Mouse (Mus musculus): ENCODE measurements at regions not wholly inside any gene's neighbourhood (a gene's known extent, or its start where the extent isn't known, plus 50 kb on each side); places are given as distances from the start of the nearest gene placed in this dataset.
"Not testable (repeated sequence)": the region's sequence is repeated elsewhere in the genome, so short reads cannot be mapped to it uniquely, and the experiment has no call there.

DNA sequence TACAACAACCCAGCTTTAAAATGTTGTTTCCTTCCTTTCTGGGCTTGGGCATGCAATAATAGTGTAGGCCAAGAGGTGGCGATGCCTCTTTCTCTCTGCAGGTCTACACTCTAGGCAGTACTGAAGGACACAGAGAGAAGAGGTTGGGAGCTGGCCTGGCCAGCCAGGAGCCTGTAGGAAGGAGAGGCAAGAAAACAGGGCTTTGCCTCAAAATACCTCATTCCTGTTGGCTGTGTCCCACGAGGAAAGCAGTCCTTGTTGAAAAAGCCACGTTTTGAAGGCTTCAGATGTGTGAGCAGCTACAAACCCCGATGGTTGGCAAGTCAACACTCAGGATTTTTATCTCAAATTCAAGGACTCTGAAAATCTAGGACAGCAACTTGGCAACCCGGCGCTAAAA lies 90.9 kb upstream of the Max start:
- DNase-seq, result peak; percentile 56

DNA sequence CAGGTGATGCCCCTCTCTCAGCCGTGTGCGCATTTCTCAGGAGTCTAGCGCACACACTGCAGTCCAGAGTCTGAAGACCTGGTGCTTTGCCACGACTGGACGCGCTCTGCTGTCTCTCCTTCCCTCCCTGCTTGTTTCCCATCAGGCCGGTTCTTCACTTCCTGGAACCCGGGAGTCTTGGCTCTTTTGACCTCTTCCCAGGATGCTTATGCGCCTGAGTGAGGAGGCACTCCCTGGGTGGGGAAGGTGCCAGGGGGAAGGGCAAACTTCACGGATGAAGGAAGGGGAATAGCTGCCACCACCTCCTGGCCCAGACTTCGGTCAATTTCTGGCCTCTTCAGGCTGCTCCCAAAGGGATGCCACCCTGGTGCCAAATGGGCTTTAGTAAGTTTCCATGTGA lies 86.4 kb upstream of the Max start:
- peak; percentile 28 for DNase-seq

DNA sequence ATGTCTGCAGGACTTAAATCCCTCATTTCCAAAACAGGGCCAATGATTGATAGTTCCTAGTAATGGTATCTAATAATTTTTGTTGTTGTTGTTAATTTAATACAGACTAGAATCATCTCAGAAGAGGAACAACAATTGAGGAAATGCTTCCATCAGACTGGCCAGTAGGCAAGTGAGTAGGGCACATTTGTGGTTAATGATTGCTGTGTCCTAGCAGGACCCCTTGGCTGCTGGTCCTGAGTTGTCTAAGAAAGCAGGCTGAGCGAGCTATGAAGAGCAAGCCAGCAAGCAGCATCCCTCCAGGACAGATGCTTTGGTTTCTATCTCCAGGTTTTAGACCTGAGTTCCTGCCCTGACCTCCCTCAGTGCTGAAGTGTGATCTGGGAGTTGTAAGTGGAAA lies 85.3 kb upstream of the Max start:
- DNase-seq, result no peak

DNA sequence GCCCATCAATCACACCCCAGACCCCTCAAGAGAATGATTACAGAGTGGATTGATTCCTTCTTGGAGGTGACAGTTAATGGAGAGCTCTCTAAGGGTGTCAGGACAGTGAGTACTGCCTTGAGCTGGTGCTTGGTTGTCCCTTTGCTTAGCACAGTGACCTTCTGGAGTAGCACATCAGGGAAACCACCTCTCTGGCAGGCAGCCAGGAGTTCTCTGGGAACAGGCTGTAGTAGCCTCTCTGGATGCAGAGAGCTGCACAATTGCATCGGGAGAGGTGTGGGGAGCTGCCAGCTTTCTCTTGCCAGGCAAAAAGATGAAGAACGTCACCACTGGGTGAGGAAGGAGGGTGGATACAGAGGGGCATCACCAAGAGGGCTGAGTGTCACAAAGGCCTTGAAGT lies 84.0 kb upstream of the Max start:
- DNase-seq, result peak; percentile 57

DNA sequence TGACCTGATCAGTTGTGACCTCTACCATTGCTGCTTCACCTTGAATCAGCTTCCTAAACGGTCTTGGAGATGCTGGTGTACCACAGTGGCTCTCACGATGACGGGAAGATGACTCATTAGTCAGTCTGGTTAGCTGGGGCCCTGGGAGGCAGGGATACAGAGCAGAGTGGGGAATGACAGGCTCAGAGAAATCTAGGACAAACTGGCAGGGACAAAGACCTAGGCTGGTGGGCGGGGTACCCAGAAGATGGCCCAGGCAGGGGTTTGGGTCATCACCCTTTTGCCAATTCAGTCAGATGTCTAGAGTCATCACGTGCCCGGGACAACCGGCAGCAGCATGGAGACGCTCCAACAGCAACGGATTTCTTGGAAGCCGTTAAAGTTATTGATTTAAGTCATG lies 83.4 kb upstream of the Max start:
- no peak for DNase-seq

DNA sequence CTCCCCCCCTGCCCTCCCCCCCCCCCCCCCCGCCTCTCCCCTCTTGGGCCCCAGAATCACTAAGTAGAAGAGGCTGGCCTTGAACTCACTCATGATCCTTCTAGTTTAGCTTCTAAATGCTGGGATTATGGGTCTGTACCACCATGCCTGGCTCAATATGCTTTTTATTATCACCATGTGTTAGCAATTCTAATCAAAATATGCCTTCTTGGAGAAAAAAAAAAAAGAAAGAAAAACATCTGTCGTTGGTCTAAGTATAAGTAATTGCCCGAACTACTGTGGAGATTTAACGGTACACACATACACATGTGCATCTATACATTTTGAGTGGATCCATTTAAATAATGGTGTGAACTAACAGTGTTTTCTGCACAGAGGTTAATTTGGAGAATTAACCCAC lies 80.4 kb upstream of the Max start:
- DNase-seq, result no peak

DNA sequence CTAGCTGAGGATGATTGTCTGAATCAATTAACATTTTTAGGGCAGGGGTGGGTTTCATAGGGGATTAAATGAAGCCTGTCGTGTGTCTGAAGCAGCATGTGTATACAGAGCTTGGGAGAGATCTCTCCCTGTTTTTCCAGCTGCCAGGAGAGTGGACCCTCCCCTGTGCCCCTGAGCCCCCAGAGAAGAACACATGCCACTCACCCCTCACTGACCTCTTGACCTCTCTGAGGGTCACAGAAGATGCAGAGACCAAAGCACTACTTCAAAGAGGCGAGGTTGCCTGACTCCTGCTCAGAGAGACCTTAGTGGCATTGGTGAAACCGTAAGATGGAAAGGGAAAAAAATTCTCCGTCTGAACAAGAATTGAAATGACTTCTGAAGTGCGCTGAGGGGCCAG lies 79.1 kb upstream of the Max start:
- no peak for DNase-seq

DNA sequence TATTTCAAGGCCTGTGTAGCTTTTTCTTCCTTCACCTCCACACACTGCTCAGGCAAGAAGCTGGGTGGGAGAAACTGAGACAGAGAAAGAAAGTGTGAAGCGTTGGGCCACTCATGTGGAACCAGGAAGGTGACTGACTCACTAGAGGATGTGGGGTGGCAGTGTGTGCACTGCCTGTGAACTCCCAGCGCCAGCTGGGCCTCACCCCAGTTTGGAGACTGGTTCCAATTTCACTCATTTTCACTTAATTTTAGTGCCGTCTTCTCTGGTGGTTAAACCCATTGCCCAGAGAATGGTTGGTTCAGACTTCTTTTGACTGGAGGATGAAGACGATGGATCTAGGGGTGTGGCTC lies 77.9 kb upstream of the Max start:
- no peak for DNase-seq

DNA sequence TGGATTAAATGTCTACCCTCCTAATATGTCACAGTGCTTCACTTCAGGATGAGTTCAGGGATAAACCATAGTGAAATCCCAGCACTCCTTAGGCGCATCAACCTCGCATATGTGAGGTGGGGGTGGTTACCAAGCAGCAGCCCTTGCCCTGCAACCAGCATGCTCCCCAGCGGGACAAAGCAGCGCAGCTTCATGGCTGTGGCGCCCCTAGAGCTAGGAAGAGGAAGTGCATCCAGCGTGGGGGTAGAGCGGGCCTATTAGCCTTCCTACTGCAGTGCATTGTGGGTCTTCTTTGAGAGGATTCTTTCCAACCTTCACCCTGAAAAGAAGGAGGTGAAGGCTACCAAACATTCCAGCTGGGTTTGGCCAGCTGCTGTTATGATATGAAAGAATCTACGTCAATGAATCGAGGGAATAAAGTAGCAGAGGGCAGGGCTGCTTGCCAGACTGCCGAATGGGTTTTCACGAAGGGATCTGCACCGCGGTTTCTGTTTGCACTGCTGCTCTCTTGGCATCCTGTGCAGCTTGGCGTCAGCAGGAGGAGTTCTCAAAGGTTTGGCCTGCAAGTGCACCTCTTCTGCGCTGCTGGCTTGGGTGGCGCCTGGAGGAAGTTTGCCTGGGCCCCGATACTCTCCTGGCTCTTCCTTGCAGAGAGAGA lies 77.4 kb upstream of the Max start:
- no peak for DNase-seq

DNA sequence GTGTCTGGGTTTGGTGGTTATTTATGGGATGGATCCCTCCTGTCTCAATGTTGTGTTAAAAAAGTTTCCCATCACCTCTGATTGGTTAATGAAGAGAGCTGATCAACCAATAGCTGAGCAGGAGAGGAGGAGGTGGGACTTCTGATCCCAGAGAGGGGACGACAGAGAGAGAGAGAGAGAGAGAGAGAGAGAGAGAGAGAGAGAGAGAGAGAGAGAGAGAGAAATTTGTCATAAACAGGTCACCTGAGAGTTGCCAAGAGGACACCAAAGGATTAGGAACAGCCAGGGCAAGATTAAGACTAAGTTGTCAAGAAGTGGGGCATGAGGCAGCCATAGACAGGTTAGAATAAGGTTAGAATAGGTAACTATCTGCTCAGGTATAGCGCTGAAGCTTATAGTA lies 73.7 kb upstream of the Max start:
- DNase-seq, result no peak

DNA sequence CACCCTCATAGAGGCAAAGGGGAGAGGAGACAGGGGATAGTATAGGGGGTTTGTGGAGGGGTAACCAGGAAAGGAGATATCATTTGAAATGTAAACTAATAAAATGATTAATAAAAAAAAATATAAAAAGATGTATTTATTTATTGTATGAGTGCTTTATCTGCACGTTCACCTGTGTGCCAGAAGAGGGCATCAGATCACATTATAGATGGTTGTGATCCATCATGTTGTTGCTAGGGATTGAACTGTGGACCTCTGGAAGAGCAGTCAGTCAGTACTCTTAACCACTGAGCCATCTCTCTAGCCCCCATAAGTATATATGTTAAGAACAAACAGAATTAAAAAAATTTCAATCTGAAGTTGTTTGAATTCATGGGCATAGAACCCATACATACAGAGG lies 69.4 kb upstream of the Max start:
- no peak for DNase-seq

DNA sequence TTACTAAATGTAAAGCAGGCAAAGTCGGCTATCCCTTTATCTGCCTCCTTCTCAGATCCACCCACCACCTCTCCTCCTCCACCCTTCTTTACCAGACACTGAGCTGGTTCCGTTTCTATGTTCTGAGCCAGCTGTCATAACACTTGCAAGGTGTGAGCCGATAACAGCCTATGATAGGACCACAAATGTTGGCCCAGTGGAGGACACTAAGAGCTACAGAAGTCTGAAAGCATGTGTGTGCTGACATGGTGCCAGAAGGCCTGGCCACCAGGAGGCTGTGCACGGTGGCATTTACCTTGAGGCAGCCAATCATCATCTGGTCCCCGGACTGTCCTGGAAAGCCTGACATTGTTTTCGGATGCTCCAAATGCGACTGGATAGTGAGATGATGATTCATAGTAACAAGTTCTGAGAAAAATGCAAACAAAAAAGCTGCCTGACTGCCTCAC lies 63.5 kb upstream of the Max start:
- DNase-seq, result no peak

DNA sequence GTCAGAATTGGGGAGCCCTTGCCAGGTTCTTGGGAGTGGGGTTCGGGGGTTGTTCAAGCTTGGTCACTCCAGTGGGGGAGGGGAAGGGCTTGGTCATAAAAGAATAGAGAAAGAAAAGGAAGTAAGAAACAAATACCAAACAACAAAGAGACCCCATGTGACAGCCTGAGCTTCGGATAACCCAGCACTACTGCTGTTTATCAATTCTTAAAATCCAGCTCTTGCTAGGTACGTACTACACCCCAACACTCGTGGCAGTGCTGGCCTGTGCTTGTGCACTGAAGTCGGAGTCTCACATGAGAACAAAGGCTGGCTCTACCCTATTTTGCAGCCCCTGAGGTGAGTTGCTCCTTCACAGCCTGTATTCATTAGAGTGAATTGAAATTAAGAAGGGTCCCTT lies 60.5 kb upstream of the Max start:
- no peak for DNase-seq

DNA sequence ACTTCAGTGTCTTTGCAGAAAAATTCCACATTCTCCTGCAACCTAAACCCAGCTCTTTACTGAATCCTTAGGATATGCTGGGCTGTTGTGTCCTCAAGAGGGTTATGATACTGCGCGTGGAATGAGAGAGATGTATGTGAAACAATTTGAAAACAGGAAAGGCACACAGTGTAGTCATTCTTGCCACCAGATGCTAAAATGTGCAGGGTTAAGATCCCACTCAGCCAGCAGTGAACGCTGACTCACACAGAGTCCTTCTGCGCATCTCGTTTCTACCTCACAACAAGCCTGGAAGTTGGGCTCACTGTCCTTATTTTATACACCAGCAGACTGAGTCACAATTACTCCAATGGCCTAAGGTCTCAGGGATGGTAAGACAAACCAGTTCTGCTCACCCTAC lies 59.9 kb upstream of the Max start:
- no peak for DNase-seq

DNA sequence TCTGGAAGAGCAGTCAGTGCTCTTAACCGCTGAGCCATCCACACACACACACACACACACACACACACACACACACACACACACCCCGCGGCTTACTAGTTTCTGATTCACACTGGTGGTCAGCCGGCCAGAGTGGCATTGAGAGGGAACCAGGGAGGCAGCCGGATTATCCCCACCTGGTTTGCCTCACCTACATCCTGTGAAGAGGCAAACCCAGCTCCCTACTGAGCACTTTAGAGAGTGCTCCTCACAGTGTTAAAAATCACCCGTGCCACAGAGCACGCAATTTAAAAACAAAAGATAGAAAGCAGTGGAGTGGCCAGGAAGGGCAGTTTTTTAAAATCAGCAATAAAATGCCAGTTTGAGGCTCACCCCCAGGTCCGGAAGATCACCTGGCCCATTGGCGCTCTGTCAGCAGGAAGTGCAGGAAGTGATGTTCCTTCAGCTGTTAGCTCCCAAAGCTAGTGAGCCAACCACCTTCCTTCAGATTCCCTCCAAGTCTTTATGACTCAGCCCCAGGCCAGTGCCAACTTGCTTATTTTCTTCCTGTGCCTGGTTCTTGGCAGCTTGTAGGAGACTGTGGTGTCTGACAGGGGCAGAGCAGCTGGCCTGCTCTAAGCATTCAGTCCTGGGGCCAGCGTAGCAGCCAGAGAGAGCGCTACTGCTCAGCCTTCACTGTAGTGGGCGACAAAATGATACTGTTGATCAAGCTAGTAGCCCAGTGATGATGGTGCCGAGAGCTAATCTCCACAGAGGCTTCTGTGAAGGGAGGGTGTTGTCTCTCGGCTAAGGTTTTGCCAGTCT lies 57.9 kb upstream of the Max start:
- peak; percentile 88 for DNase-seq

DNA sequence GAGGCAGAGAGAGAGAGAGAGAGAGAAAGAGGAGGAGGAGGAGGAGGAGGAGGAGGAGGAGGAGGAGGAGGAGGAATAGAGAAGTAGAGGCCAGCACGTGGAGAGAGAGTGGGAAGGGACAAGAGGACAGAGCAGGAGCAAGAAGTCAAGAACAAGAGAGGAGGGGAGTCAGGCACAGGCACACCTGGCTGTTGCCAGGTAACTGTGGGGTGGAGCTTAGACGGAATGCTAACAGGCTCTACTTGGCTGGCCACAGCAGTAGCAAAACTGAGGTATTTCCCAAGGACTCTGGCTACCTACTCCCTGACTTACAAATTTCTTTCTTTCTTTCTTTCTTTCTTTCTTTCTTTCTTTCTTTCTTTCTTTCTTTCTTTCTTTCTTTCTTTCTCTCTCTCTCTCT lies 57.1 kb upstream of the Max start:
- not testable (repeated sequence) for DNase-seq

DNA sequence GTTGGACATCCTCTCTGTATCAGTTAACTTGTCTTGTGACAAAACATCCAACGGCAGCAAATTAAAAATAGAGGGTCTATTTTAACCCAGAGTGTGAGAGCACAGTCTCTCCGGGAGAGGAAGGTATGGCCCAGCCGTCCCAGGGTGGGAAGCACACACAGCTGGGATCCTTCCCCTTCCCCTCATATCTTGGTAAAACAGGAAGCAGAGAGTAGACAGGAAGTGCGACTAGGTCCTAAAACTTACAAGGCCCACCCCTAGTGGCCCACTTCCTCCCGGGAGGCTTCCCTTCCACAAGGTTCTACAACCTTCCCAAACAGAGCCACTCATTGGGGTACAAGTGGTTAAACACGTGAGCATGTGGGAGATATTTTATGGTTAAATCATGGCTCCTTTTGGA lies 56.4 kb upstream of the Max start:
- no peak for DNase-seq

DNA sequence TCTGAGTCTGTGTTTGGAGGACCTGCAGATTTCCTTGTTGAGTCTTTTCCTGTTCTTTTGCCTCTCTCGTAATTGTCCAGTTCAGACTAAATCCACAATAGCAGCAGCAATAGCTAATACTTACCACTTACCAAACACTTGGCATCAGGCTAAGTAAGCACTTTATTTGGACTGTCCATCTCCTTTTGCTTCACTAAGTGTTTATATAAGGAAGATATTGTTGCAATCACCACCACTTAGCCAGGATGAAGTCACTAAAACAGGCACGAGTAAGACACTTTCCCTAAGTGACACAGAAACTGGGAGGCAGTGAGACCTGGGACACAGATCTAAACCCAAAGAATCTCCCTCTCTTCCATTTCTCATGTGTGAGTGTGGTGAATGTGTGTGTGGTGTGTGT lies 52.9 kb upstream of the Max start:
- no peak for DNase-seq
